Mouse (Mus musculus) telencephalon, adult 2 months (tissue): ENCODE data around the gene Apold1.

Experiments
- DNase-seq: peaks from one replicate; pipeline ENCODE4 v3.0.0-alpha.2; 2011; ENCODE audit warnings: low read depth, low spot score

Apold1 gene

GRCm38 (mm10) chr6:135026755-135027154 is 45.2 kb downstream of the Apold1 start:
- no peak for DNase-seq

- no peak for DNase-seq
These were observed 47.7 kb downstream of the Apold1 start for GRCm38 (mm10) chr6:135029246-135029645.
